In the genomic region with DNA sequence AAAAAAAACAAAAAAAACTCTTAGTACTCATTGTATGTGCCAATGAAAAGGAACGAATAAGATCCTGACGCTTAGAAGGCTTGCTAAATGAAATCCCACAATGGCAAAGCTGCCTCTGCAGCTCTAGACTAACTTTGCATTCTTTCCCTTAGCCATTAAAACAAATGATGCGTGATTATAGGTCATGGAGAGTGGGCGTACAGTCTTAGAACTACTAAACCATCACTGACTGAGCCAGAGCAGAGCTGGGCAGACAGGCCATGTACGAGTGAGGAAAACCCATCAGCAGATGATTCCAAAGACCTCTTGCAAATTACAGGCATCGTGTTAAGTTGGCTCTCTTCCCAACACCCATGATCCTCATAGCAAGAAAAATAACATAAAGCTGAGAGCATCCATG, we compare ENCODE assay signal across 20 mouse cellular contexts. TPM values are rescaled to one million over a fixed set of nuclear protein-coding genes. Genes with fewer than 3 reads are reported as not detected.
DNase-seq lines count a peak whose midpoint lies in the region; ATAC-seq lines count a peak whose summit lies in the region.
"Had no signal": no experiment of that assay in that cellular context is flagged by ENCODE, and none has a peak within 500 bp of the region (broad histone marks: within the 10 kb centered on the region; RNA-seq: fewer than 3 reads in every experiment).

No protein-coding gene starts in this region.

- DNase-seq in kidney, adult 11 months, result peak; percentile 38
- no peak for DNase-seq in kidney, postnatal 36 days
- peak; percentile 14 for DNase-seq in brain, adult 2 months (ENCODE audit: low read depth, low spot score)
- peak; percentile 42 for DNase-seq in kidney, adult 9 months
- peak; percentile 19 for DNase-seq in kidney, postnatal 14 days
- DNase-seq in neural tube, embryonic 10.5 days (ENCODE audit: extremely low spot score, low spot score), result no peak
- no peak for DNase-seq in urinary bladder, adult 18-20 months (ENCODE audit: low spot score in 2 of 2)
- DNase-seq: adrenal gland, postnatal 25 days; B cell, adult 2 months; cerebellum, adult 8-10 months; embryo, embryonic 11 days; right cerebral cortex, postnatal 25 days; thymus, adult 18-20 months; thymus, postnatal 4 days had no signal

- ATAC-seq in activated CD4-positive, CD25-positive, alpha-beta regulatory T cell, adult 4 months, result no peak
- ATAC-seq: forebrain, embryonic 16.5 days; hindbrain, embryonic 16.5 days; midbrain, embryonic 15.5 days had no signal

RNA-seq across cellular contexts. Expression of gene Fam160a1, which starts 10.7 kb away (rescaled TPM):
- polyA plus RNA-seq in activated CD4-positive, CD25-positive, alpha-beta regulatory T cell, adult 4 months (2017; shearing (Covaris generic)), result 1 to 10 TPM; 1.9 to 3.1 TPM

RNA-seq across cellular contexts. Expression of gene Glt28d2, which starts 59.5 kb away (rescaled TPM):
- polyA plus RNA-seq in activated CD4-positive, CD25-positive, alpha-beta regulatory T cell, adult 4 months (2017; shearing (Covaris generic)), result 1 to 10 TPM in 1 of 2 experiments, under 1 TPM in 1; 0.54 to 1.3 TPM
- polyA plus RNA-seq: midbrain, embryonic 10.5 days had no signal

RNA-seq across cellular contexts. Expression of gene Gm37240, which starts 59.5 kb away (rescaled TPM):
- polyA plus RNA-seq in activated CD4-positive, CD25-positive, alpha-beta regulatory T cell, adult 4 months (2017; shearing (Covaris generic)), result 1 to 10 TPM; 2.9 to 4.3 TPM
- polyA plus RNA-seq: erythroblast, embryonic 14.5 days had no signal

Comparison
In these comparisons a context has a peak if more than half of its experiments do, and no peak if none do; other contexts are left out.
1. DNase-seq: peak in kidney, adult 11 months (single experiment), brain, adult 2 months (single experiment), kidney, adult 9 months (single experiment) and kidney, postnatal 14 days (single experiment); none in kidney, postnatal 36 days (0 of 2), neural tube, embryonic 10.5 days (single experiment) and urinary bladder, adult 18-20 months (0 of 2).